Mouse (Mus musculus) bone marrow macrophage, adult 2 months (primary cell): ENCODE data around the gene Smtnl2.

Source experiments
- CTCF ChIP-seq: IDR thresholded peaks from 2 replicates; pipeline ENCODE4 v1.5.1; 2012; ENCODE audit warnings: low read depth, mild to moderate bottlenecking, low read length, moderate library complexity
- POLR2A ChIP-seq: IDR thresholded peaks from 2 replicates; pipeline ENCODE4 v1.6.1; 2012; ENCODE audit warnings: mild to moderate bottlenecking, low read depth, low read length, borderline replicate concordance

- TF ChIP-seq CTCF, result no peak
- TF ChIP-seq POLR2A, result no peak
Observed at GRCm38 (mm10) chr11:72388113-72388529, 23.4 kb downstream of the Smtnl2 start.
